Mouse (Mus musculus) forebrain, embryonic 11.5 days (tissue): Measurements from ENCODE around the gene Adi1. TPM values are rescaled to one million over a fixed set of nuclear protein-coding genes. Genes with fewer than 3 reads are reported as not detected.

ENCODE experiments used
- ATAC-seq: fragments of 200-750 bp; cut with Nextera tagmentation; replicated peaks from 2 replicates; pipeline ENCODE4 v1.8.0; 2017; ENCODE audit warnings: moderate TSS enrichment; ENCODE audit not compliant: low FRiP score
- DNase-seq: peaks from one replicate; pipeline ENCODE4 v3.0.0-alpha.2; 2017; ENCODE audit warnings: low spot score
- H3K27ac ChIP-seq: fragments of 300-500 bp; sonication (generic); 2 replicates; pipeline ENCODE4 v1.5.1; 2014; ENCODE audit warnings: low read depth, low read length
- H3K27me3 ChIP-seq: fragments of 300-500 bp; sonication (generic); 2 replicates; pipeline ENCODE4 v1.6.1; 2014; ENCODE audit warnings: mild to moderate bottlenecking, low read length, mixed read lengths; ENCODE audit not compliant: control insufficient read depth, insufficient read depth
- H3K36me3 ChIP-seq: fragments of 300-500 bp; sonication (generic); 2 replicates; pipeline ENCODE4 v1.6.1; 2014; ENCODE audit warnings: mild to moderate bottlenecking, low read length, moderate library complexity, mixed read lengths; ENCODE audit not compliant: control insufficient read depth, insufficient read depth
- H3K4me1 ChIP-seq: fragments of 300-500 bp; sonication (generic); replicated peaks from 2 replicates; pipeline ENCODE4 v1.6.1; 2014; ENCODE audit warnings: low read length, mixed read lengths; ENCODE audit not compliant: control insufficient read depth, insufficient read depth
- H3K4me2 ChIP-seq: fragments of 300-500 bp; sonication (generic); 2 replicates; pipeline ENCODE4 v1.6.1; 2014; ENCODE audit warnings: low read depth, mild to moderate bottlenecking, low read length, moderate library complexity, mixed read lengths; ENCODE audit not compliant: severe bottlenecking
- H3K4me3 ChIP-seq: fragments of 300-500 bp; sonication (generic); 2 replicates; pipeline ENCODE4 v1.5.1; 2014; ENCODE audit warnings: low read depth, low read length
- H3K9ac ChIP-seq: fragments of 300-500 bp; sonication (generic); 2 replicates; pipeline ENCODE4 v1.6.1; 2014; ENCODE audit warnings: low read length
- H3K9me3 ChIP-seq: fragments of 300-500 bp; sonication (generic); 2 replicates; pipeline ENCODE4 v1.6.1; 2016; ENCODE audit warnings: low read length, mixed read lengths; ENCODE audit not compliant: control insufficient read depth
- WGBS: fragments of 180-500 bp; shearing (Covaris S2); extraction: QIAGEN DNeasy Blood & Tissue Kit; methylation state at CpG from one replicate; pipeline ENCODE4 v1.1.7; 2014; 5-methylcytosine and 5-hydroxymethylcytosine counted together
- microRNA-seq: library from miRNA; unstranded; fragments of <30 nt; microRNA quantifications from one replicate; pipeline ENCODE4, GENCODE M21; 2016; ENCODE audit not compliant: insufficient number of aligned reads
- polyA plus RNA-seq: library from polyadenylated mRNA; unstranded; fragments of >200 nt; fragmentation: Nextera tagmentation; extraction: Ambion mirVana; gene quantifications from 2 replicates; pipeline ENCODE4 v1.2.1, GENCODE M21; 2014

Gene Adi1
- polyA plus RNA-seq, 1 experiment from 2014 or later: 56.9 TPM

- DNase-seq (no peak), ATAC-seq (no peak)
- no peaks in the 10 kb centered on the region for H3K4me1 ChIP-seq
- H3K4me3 ChIP-seq: no peak overlapping the region
- no peaks in the 10 kb centered on the region for H3K9me3 ChIP-seq
- H3K27ac ChIP-seq: no peak overlapping the region
- H3K36me3 ChIP-seq: peaks cover under 1% of the 10 kb centered on the region; the same call in 1 of the 2 replicates
- H3K9ac ChIP-seq: no peak overlapping the region
- no peaks in the 10 kb centered on the region for H3K27me3 ChIP-seq
- H3K4me2 ChIP-seq: no peak overlapping the region
- 90% methylated on average over 24 of the region's 24 CpGs for WGBS
Measured at GRCm38 (mm10) chr12:28714822-28715632, 40.0 kb downstream of the Adi1 start.

GRCm38 (mm10) chr12:28717066-28717465, 42.0 kb downstream of the Adi1 start:
- no peak for DNase-seq
- H3K4me2 ChIP-seq: no peak overlapping the region
- peaks cover 3% of the 10 kb centered on the region; the same call in 1 of the 2 replicates for H3K36me3 ChIP-seq
- no peaks in the 10 kb centered on the region for H3K4me1 ChIP-seq
- no peak overlapping the region for H3K4me3 ChIP-seq
- WGBS: 80% methylated on average over 2 of the region's 2 CpGs
- no peaks in the 10 kb centered on the region for H3K9me3 ChIP-seq
- H3K27me3 ChIP-seq: no peaks in the 10 kb centered on the region
- H3K9ac ChIP-seq: no peak overlapping the region
- no peak for ATAC-seq
- H3K27ac ChIP-seq: no peak overlapping the region

GRCm38 (mm10) chr12:28718106-28718505, 43.1 kb downstream of the Adi1 start:
- H3K4me1 ChIP-seq: no peaks in the 10 kb centered on the region
- DNase-seq: no peak
- H3K9ac ChIP-seq: no peak overlapping the region
- no peaks in the 10 kb centered on the region for H3K9me3 ChIP-seq
- no peak overlapping the region for H3K4me2 ChIP-seq
- H3K27me3 ChIP-seq: no peaks in the 10 kb centered on the region
- no peak overlapping the region for H3K4me3 ChIP-seq
- 82% methylated on average over 2 of the region's 2 CpGs for WGBS
- no peak for ATAC-seq
- peaks cover 3% of the 10 kb centered on the region; the same call in 1 of the 2 replicates for H3K36me3 ChIP-seq
- no peak overlapping the region for H3K27ac ChIP-seq

GRCm38 (mm10) chr12:28724366-28724765, 49.3 kb downstream of the Adi1 start:
- DNase-seq (no peak), ATAC-seq (no peak)
- Histone ChIP-seq H3K27me3 (no peaks in the 10 kb centered on the region), H3K36me3 (peaks cover 3% of the 10 kb centered on the region; the same call in 1 of the 2 replicates), H3K4me2 (no peak overlapping the region), H3K27ac (no peak overlapping the region), H3K4me3 (no peak overlapping the region), H3K9ac (no peak overlapping the region), H3K4me1 (no peaks in the 10 kb centered on the region), H3K9me3 (no peaks in the 10 kb centered on the region)
- WGBS: 86% methylated on average over 3 of the region's 3 CpGs

GRCm38 (mm10) chr12:28726204-28726603, 51.2 kb downstream of the Adi1 start:
- H3K9ac ChIP-seq: no peak overlapping the region
- H3K4me1 ChIP-seq: no peaks in the 10 kb centered on the region
- no peak overlapping the region for H3K4me2 ChIP-seq
- ATAC-seq (no peak), DNase-seq (no peak)
- H3K27me3 ChIP-seq: no peaks in the 10 kb centered on the region
- H3K36me3 ChIP-seq: no peaks in the 10 kb centered on the region; the same call in 1 of the 2 replicates
- WGBS: 93% methylated on average over 4 of the region's 4 CpGs
- H3K4me3 ChIP-seq: no peak overlapping the region
- no peak overlapping the region for H3K27ac ChIP-seq
- H3K9me3 ChIP-seq: no peaks in the 10 kb centered on the region

- Histone ChIP-seq H3K27ac (no peak overlapping the region), H3K9me3 (no peaks in the 10 kb centered on the region), H3K4me3 (no peak overlapping the region), H3K4me2 (no peak overlapping the region), H3K36me3 (no peaks in the 10 kb centered on the region), H3K9ac (no peak overlapping the region), H3K4me1 (no peaks in the 10 kb centered on the region), H3K27me3 (no peaks in the 10 kb centered on the region)
- ATAC-seq (no peak), DNase-seq (no peak)
- 93% methylated on average over 5 of the region's 5 CpGs for WGBS
Measured at GRCm38 (mm10) chr12:28727061-28727460, 52.0 kb downstream of the Adi1 start.

Small RNA genes within 50 kb of the gene (microRNA-seq; reads per million reads assigned to microRNA genes)
- gene Mir6937: not detected

Other genes starting within 250 kb of the Adi1 start
- gene Dcdc2c, start 122.8 kb upstream of the Adi1 start, polyA plus RNA-seq: 0.21 and 0.31 TPM in 2 replicates
- gene Allc, start 92.7 kb upstream of the Adi1 start, polyA plus RNA-seq: not detected in 2 replicates
- gene Colec11, start 51.9 kb upstream of the Adi1 start, polyA plus RNA-seq: not detected in 2 replicates
- gene Rps7, start 39.3 kb upstream of the Adi1 start, polyA plus RNA-seq: 626 and 751 TPM in 2 replicates
- 27.6 and 30.4 TPM in 2 replicates for gene Rnaseh1, start 25.6 kb upstream of the Adi1 start, polyA plus RNA-seq
- 40.0 and 40.1 TPM in 2 replicates for gene Trappc12, start 75.2 kb downstream of the Adi1 start, polyA plus RNA-seq
- gene Eipr1, start 76.6 kb downstream of the Adi1 start, polyA plus RNA-seq: 36.3 and 40.3 TPM in 2 replicates